Mouse (Mus musculus): ENCODE results near the gene Arhgap35.

DNA sequence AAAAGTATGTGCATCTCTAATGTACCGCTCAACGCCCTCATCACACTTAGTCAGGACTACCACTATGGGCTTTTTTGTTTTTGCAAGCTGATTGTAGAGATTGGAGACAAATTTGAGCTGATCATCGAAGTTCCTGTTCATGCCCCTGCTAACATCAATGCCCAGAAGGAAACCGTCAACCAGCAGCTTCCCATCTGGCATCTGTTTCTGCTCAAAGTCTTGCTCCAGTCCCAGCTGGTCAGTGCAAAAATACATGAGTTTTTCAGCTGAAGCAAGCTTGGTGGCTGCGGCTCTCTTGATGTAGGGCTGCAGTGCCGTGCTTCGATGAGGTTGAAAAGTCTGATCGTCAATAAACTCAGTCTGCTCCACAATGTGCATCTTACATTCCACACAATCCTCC lies 50.3 kb downstream of the Arhgap35 start:
- TF ChIP-seq CTCF (IDR thresholded peaks at IDR 0.05; ENCODE audit: borderline replicate concordance, insufficient read depth, low read length): no peak
- no peak for TF ChIP-seq POLR2A (IDR thresholded peaks at IDR 0.05; ENCODE audit: low read depth, low read length)

All from embryonic fibroblast, embryonic 13.5 days (primary cell).